Mouse (Mus musculus): Measurements from ENCODE around the gene Iqgap2. TPM values are rescaled to one million over a fixed set of nuclear protein-coding genes. Genes with fewer than 3 reads are reported as not detected.

The Iqgap2 gene
- 19.1 and 22.5 TPM in 2 replicates for polyA plus RNA-seq (2012; rRNA removed)

DNA sequence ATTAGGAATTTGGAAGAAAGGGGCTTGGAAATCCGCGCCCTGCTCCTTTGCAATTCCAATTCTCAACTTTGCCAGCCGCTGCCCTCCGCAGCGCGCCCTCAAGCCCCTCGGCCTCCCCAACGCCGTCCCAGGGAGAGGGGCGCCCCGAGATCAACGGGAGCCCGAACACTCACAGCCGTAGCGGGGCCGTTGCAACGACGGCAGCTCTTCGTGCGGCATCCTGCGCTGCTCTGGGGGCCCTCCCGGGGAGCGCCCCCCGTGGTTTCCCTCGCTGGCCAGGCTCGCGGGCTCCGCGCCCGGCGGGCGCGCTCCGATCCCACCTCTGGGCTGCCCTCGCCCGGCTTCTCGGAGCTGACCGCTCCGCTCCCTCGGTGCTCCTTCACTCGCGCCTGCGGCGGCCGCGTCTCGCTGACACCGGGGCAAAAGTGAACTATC, at the start of gene Iqgap2:
TSS of gene Iqgap2 (minus strand) at position 432 of the 435 bp plus-strand sequence.

DNA sequence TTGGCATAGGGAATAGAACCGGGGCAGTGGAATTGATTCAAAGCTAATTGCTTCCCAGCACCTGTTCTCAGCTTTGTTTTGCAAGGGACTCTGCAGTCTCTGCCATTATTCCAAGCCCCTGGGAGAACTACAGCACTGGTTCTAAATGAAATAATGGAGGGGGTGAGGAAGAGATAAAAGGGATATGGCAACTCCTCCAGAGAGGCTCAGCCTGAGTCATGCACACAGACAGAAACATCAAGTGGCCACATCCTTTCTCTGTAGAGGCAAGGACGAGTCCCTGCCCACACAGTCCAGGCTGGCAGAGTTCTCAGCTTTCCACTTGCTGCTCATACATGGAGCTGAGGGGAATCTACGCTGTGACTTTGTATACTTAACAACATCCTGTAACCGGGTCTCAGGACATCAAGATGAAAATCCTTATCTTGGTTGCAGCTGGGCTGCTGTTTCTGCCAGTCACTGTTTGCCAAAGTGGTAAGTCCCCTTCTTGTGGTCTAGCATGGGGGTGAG, 195.0 kb downstream of the Iqgap2 start, which contains the start of gene F2rl2:
TSS of gene F2rl2 (plus strand) at position 200 of the 510 bp plus-strand sequence.

DNA sequence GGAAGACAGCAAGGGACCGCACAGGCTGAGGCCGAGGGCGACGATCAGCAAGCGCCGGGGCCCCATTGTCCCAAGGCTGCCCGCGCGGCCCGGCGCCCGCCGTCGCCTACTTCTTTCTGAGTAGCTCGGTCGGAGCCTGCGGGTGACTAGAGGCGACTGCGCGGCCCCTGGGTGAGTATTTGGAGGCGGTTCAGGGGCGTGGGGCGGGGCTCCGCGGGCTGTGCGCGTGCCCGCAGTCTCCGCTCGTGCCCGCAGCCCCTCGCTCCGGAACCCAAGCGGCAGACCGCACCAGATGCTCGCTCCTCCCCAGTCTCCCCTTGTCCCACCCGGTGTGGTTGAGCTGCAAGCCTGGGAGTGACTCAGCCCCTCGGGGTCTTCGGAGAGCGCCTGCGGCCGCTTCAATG, 273.4 kb downstream of the Iqgap2 start, which contains the start of gene F2r:
TSS of gene F2r (minus strand) at position 179 of the 404 bp plus-strand sequence.

Other genes with a start within 250 kb of the Iqgap2 start
- 1.2 and 2.8 TPM in 2 replicates for gene F2rl2, start 195.1 kb downstream of the Iqgap2 start, polyA plus RNA-seq (2012; rRNA removed)
- gene Gm20075, start 189.5 kb upstream of the Iqgap2 start, polyA plus RNA-seq (2012; rRNA removed), result 5.0 and 5.7 TPM in 2 replicates
- not detected in 2 replicates for gene Gm17190, start 190.1 kb upstream of the Iqgap2 start, polyA plus RNA-seq (2012; rRNA removed)
- 0.90 and 2.2 TPM in 2 replicates for gene Sv2c, start 240.7 kb upstream of the Iqgap2 start, polyA plus RNA-seq (2012; rRNA removed)